Mouse (Mus musculus) forebrain, embryonic 10.5 days (tissue): ENCODE data around the gene Prickle4. TPM values are rescaled to one million over a fixed set of nuclear protein-coding genes. Genes with fewer than 3 reads are reported as not detected.
"Not testable (repeated sequence)": the region's sequence is repeated elsewhere in the genome, so short reads cannot be mapped to it uniquely, and the experiment has no call there.

ENCODE experiments used
- DNase-seq: peaks from one replicate; pipeline ENCODE4 v3.0.0-alpha.2; 2017; ENCODE audit warnings: low spot score; ENCODE audit errors: extremely low spot score
- H3K27ac ChIP-seq: fragments of 300-500 bp; sonication (generic); 2 replicates; pipeline ENCODE4 v1.5.1; 2016; ENCODE audit warnings: mild to moderate bottlenecking
- H3K27me3 ChIP-seq: fragments of 300-500 bp; sonication (generic); 2 replicates; pipeline ENCODE4 v1.6.1; 2016; ENCODE audit warnings: mild to moderate bottlenecking; ENCODE audit not compliant: poor library complexity, severe bottlenecking
- H3K36me3 ChIP-seq: fragments of 300-500 bp; sonication (generic); replicated peaks from 2 replicates; pipeline ENCODE4 v1.6.1; 2016; ENCODE audit warnings: mild to moderate bottlenecking, moderate library complexity
- H3K4me1 ChIP-seq: fragments of 300-500 bp; sonication (generic); 2 replicates; pipeline ENCODE4 v1.6.1; 2016
- H3K4me3 ChIP-seq: fragments of 300-500 bp; sonication (generic); 2 replicates; pipeline ENCODE4 v1.5.1; 2016; ENCODE audit warnings: mild to moderate bottlenecking, moderate library complexity
- H3K9me3 ChIP-seq: fragments of 300-500 bp; sonication (generic); 2 replicates; pipeline ENCODE4 v1.6.1; 2016; ENCODE audit warnings: mild to moderate bottlenecking, moderate library complexity
- WGBS: fragments of 180-500 bp; shearing (Covaris S2); methylation state at CpG from one replicate; pipeline ENCODE4 v1.1.7; 2016; 5-methylcytosine and 5-hydroxymethylcytosine counted together
- polyA plus RNA-seq: library from polyadenylated mRNA; unstranded; fragments of >200 nt; fragmentation: Nextera tagmentation; extraction: Ambion mirVana; gene quantifications from 2 replicates; pipeline ENCODE4 v1.2.1, GENCODE M21; 2016

Gene Prickle4
- polyA plus RNA-seq, 1 experiment from 2014 or later: 0.90 TPM

- Histone ChIP-seq H3K4me3 (no peak overlapping the region), H3K9me3 (no peaks in the 10 kb centered on the region), H3K27ac (no peak overlapping the region), H3K27me3 (peaks cover 11% of the 10 kb centered on the region), H3K4me1 (peaks cover 18% of the 10 kb centered on the region), H3K36me3 (peaks cover 70% of the 10 kb centered on the region)
- no peak for DNase-seq
- 93% methylated on average over 5 of the region's 5 CpGs for WGBS
Observed at GRCm38 (mm10) chr17:47678238-47678637, 16.3 kb downstream of the Prickle4 start.

- Histone ChIP-seq H3K9me3 (no peaks in the 10 kb centered on the region), H3K27me3 (peaks cover 28% of the 10 kb centered on the region), H3K4me1 (peaks cover 35% of the 10 kb centered on the region), H3K27ac (no peak overlapping the region), H3K36me3 (peaks cover 57% of the 10 kb centered on the region), H3K4me3 (no peak overlapping the region)
- WGBS: 23% methylated on average over 9 of the region's 9 CpGs
- peak; percentile 62 for DNase-seq
Observed at GRCm38 (mm10) chr17:47676581-47676980, 18.0 kb downstream of the Prickle4 start.

GRCm38 (mm10) chr17:47672311-47673111, 22.0 kb downstream of the Prickle4 start:
- WGBS: 4% methylated on average over 59 of the region's 68 CpGs
- Histone ChIP-seq H3K27ac (peak overlapping the region; percentile 69), H3K27me3 (peaks cover 49% of the 10 kb centered on the region)

GRCm38 (mm10) chr17:47671988-47672310, 22.6 kb downstream of the Prickle4 start:
- H3K36me3 ChIP-seq: peaks cover 20% of the 10 kb centered on the region
- H3K9me3 ChIP-seq: no peaks in the 10 kb centered on the region
- peak overlapping the region; percentile 59 for H3K4me3 ChIP-seq
- WGBS: 9% methylated on average over 14 of the region's 14 CpGs
- peak overlapping the region; percentile 69 for H3K27ac ChIP-seq
- peaks cover 49% of the 10 kb centered on the region for H3K27me3 ChIP-seq
- no peak for DNase-seq
- H3K4me1 ChIP-seq: peaks cover 42% of the 10 kb centered on the region

More at GRCm38 (mm10) chr17:47672311-47673111, 22.0 kb downstream of the Prickle4 start:
- no peaks in the 10 kb centered on the region for H3K9me3 ChIP-seq
- H3K4me1 ChIP-seq: peaks cover 42% of the 10 kb centered on the region
- peak; percentile 49 for DNase-seq
- peaks cover 23% of the 10 kb centered on the region for H3K36me3 ChIP-seq
- H3K4me3 ChIP-seq: peak overlapping the region; percentile 59

GRCm38 (mm10) chr17:47669166-47669565, 25.4 kb downstream of the Prickle4 start:
- peaks cover 45% of the 10 kb centered on the region for H3K4me1 ChIP-seq
- 89% methylated on average over 4 of the region's 4 CpGs for WGBS
- H3K9me3 ChIP-seq: no peaks in the 10 kb centered on the region
- H3K4me3 ChIP-seq: no peak overlapping the region
- no peak for DNase-seq
- H3K36me3 ChIP-seq: peaks cover 7% of the 10 kb centered on the region
- peaks cover 51% of the 10 kb centered on the region for H3K27me3 ChIP-seq
- H3K27ac ChIP-seq: no peak overlapping the region

GRCm38 (mm10) chr17:47664474-47664873, 30.1 kb downstream of the Prickle4 start:
- H3K4me3 ChIP-seq: no peak overlapping the region
- H3K4me1 ChIP-seq: peaks cover 48% of the 10 kb centered on the region
- H3K36me3 ChIP-seq: peaks cover 6% of the 10 kb centered on the region; the same call in 1 of the 2 replicates
- no peaks in the 10 kb centered on the region for H3K9me3 ChIP-seq
- DNase-seq: no peak
- peaks cover 5% of the 10 kb centered on the region; the same call in 1 of the 2 replicates for H3K27me3 ChIP-seq
- 94% methylated on average over 7 of the region's 7 CpGs for WGBS
- H3K27ac ChIP-seq: no peak overlapping the region

- Histone ChIP-seq H3K4me3 (no peak overlapping the region), H3K27ac (peak overlapping the region; percentile 72), H3K9me3 (no peaks in the 10 kb centered on the region), H3K27me3 (0 out of 2 replicates have a peak, but pooled peaks cover 5% of the 10 kb centered on the region), H3K4me1 (peaks cover 41% of the 10 kb centered on the region), H3K36me3 (peaks cover 8% of the 10 kb centered on the region; the same call in 1 of the 2 replicates)
- 33% methylated on average over 9 of the region's 9 CpGs for WGBS
- DNase-seq: peak; percentile 63
Observed at GRCm38 (mm10) chr17:47663009-47663713, 31.4 kb downstream of the Prickle4 start.

- H3K9me3 ChIP-seq: no peaks in the 10 kb centered on the region
- H3K4me3 ChIP-seq: no peak overlapping the region
- peaks cover 14% of the 10 kb centered on the region for H3K36me3 ChIP-seq
- no peak overlapping the region for H3K27ac ChIP-seq
- no peaks in the 10 kb centered on the region for H3K27me3 ChIP-seq
- WGBS: 88% methylated on average over 3 of the region's 3 CpGs
- no peak for DNase-seq
- H3K4me1 ChIP-seq: peaks cover 25% of the 10 kb centered on the region
Observed at GRCm38 (mm10) chr17:47658741-47659243, 35.7 kb downstream of the Prickle4 start.

- Histone ChIP-seq H3K36me3 (peaks cover 20% of the 10 kb centered on the region), H3K27ac (no peak overlapping the region), H3K4me3 (no peak overlapping the region), H3K27me3 (no peaks in the 10 kb centered on the region), H3K4me1 (peaks cover 16% of the 10 kb centered on the region), H3K9me3 (no peaks in the 10 kb centered on the region)
- 83% methylated on average over 4 of the region's 4 CpGs for WGBS
- DNase-seq: no peak
Observed at GRCm38 (mm10) chr17:47657901-47658300, 36.6 kb downstream of the Prickle4 start.

- H3K36me3 ChIP-seq: peaks cover 20% of the 10 kb centered on the region
- H3K9me3 ChIP-seq: no peaks in the 10 kb centered on the region
- no peak overlapping the region for H3K4me3 ChIP-seq
- 86% methylated on average over 5 of the region's 5 CpGs for WGBS
- peaks cover 21% of the 10 kb centered on the region for H3K4me1 ChIP-seq
- H3K27me3 ChIP-seq: no peaks in the 10 kb centered on the region
- DNase-seq: no peak
- no peak overlapping the region for H3K27ac ChIP-seq
Observed at GRCm38 (mm10) chr17:47655697-47656096, 38.8 kb downstream of the Prickle4 start.

GRCm38 (mm10) chr17:47654346-47654745, 40.2 kb downstream of the Prickle4 start:
- not testable (repeated sequence) for H3K27ac ChIP-seq, H3K4me3 ChIP-seq, DNase-seq, H3K9me3 ChIP-seq, H3K27me3 ChIP-seq
- Histone ChIP-seq H3K36me3 (peaks cover 16% of the 10 kb centered on the region), H3K4me1 (peaks cover 30% of the 10 kb centered on the region)
- WGBS: 87% methylated on average over 8 of the region's 8 CpGs

GRCm38 (mm10) chr17:47651953-47652352, 42.6 kb downstream of the Prickle4 start:
- peaks cover 51% of the 10 kb centered on the region for H3K4me1 ChIP-seq
- DNase-seq: no peak
- no peak overlapping the region for H3K4me3 ChIP-seq
- peaks cover 16% of the 10 kb centered on the region for H3K36me3 ChIP-seq
- WGBS: 80% methylated on average over 2 of the region's 2 CpGs
- H3K27me3 ChIP-seq: no peaks in the 10 kb centered on the region
- no peak overlapping the region for H3K27ac ChIP-seq
- H3K9me3 ChIP-seq: no peaks in the 10 kb centered on the region

GRCm38 (mm10) chr17:47648966-47649365, 45.6 kb downstream of the Prickle4 start:
- DNase-seq: no peak
- peaks cover 11% of the 10 kb centered on the region for H3K36me3 ChIP-seq
- H3K27ac ChIP-seq: peak overlapping the region; percentile 31; the same call in 1 of the 2 replicates
- H3K4me3 ChIP-seq: no peak overlapping the region
- H3K9me3 ChIP-seq: no peaks in the 10 kb centered on the region
- 56% methylated on average over 4 of the region's 4 CpGs for WGBS
- H3K27me3 ChIP-seq: no peaks in the 10 kb centered on the region
- H3K4me1 ChIP-seq: peaks cover 51% of the 10 kb centered on the region
